Mouse (Mus musculus) gastrocnemius, adult 18-20 months (tissue): Measurements from ENCODE around the gene C87977. TPM values are rescaled to one million over a fixed set of nuclear protein-coding genes. Genes with fewer than 3 reads are reported as not detected.
"Not testable (repeated sequence)": the region's sequence is repeated elsewhere in the genome, so short reads cannot be mapped to it uniquely, and the experiment has no call there.

Experiments used
- DNase-seq: peaks from one replicate; pipeline ENCODE4 v3.0.0; 2021; ENCODE audit warnings: low spot score
- long read RNA-seq, 2 experiments: library from polyadenylated mRNA; stranded (forward); transcript quantifications; one replicate each; pipeline ENCODE4 v2.0.0; 2021
- total RNA-seq, 2 experiments: library from RNA; stranded (reverse); gene quantifications; 2 replicates each; pipeline ENCODE4 v1.2.3; 2021

The C87977 gene
- total RNA-seq: not detected
- long read RNA-seq, experiment 1: 0 reads
- long read RNA-seq, experiment 2: 0 reads

DNA sequence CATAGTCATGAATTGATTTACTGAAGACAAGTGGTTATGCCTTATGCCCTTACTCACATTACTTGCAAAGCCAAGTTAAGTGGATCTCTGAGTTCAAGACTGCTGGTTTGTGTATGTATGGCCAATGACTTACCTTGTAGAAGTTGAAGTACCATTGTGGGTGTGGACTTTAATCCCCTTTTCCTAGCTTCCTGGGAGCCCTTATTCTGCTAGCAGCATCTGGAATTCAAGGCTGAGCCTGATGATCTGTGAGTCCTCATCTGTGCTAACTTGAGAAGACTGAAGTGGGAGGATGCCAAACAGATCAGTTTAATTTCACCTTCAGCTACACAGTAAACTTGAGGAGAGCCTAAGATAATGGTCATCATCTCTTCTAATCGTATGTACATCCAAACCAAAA is at the start of gene C87977:
Gene C87977 (minus strand): TSS at position 101 of the 400 bp plus-strand sequence.
- DNase-seq: not testable (repeated sequence)

GRCm38 (mm10) chr4:144254768-144255167 is 41.6 kb upstream of the C87977 start:
- DNase-seq: not testable (repeated sequence)

DNA sequence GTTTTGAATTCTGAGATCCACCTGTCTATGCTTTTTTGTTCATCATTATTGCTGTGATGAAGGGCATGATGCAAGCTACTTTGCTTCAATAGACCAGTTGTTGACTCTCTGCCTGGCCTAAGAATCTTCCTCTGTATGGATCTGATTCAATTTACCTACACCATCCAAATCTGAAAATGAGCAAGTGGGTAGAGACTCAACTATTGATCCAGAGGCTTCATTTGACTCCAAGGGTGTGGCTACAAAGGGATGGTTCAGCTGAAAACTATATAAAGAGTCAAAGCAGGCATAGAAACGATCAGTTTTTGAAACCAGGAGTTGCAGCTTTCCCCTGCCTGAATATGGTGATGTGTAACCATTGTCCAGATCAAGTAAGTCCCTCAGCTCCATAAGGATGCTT is 22.7 kb downstream of the C87977 start, which contains the start of gene Oog2:
Gene Oog2 (plus strand): TSS at position 301 of the 400 bp plus-strand sequence.
- no peak for DNase-seq

GRCm38 (mm10) chr4:144162563-144162962 is 50.6 kb downstream of the C87977 start, which contains the start of gene Oog3:
TSS of gene Oog3 (minus strand) at chr4:144162663.
- DNase-seq: no peak

Other genes starting within 250 kb of the C87977 start
- gene Gm13101, start 246.4 kb downstream of the C87977 start, total RNA-seq: not detected
- gene Pramef17, start 218.9 kb downstream of the C87977 start, total RNA-seq: not detected
- gene Pramel4, start 154.2 kb downstream of the C87977 start, total RNA-seq: not detected
- gene Gm13102, start 106.8 kb downstream of the C87977 start, total RNA-seq: not detected
- not detected for gene Oog3, start 50.7 kb downstream of the C87977 start, total RNA-seq
- not detected for gene Oog2, start 22.6 kb downstream of the C87977 start, total RNA-seq
- gene Pramel5, start 67.2 kb upstream of the C87977 start, total RNA-seq: not detected
- gene Gm13128, start 116.9 kb upstream of the C87977 start, total RNA-seq: not detected
- gene Gm13119, start 144.6 kb upstream of the C87977 start, total RNA-seq: not detected
- not detected for gene Pramef20, start 164.6 kb upstream of the C87977 start, total RNA-seq
- gene Pramef12, start 195.1 kb upstream of the C87977 start, total RNA-seq: under 1 TPM in 1 of 2 experiments, not detected in 1; 0.12 TPM
- not detected for gene 1700012P22Rik, start 225.5 kb upstream of the C87977 start, total RNA-seq
- not detected for gene Gm9944, start 240.0 kb upstream of the C87977 start, total RNA-seq